In the genomic region with DNA sequence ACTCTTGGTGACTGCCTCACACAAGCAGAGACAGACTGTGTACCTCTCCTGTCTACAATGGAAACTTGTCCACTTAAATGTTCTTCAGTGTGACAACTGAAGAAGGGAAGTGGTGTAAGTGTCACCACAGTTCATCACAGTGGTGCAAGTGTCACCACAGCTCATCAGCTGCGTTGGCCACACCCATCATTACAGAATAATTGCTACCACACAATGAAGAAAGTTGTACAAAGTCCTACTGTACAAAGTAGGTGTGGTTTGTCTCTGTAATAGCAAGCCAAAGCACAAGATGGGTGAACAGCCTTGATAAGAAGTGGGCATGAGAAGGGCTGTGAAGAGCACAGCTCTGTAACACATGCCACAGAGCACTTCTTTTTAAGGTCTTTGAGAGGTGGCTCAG, we compare ENCODE assay signal across 16 mouse cellular contexts. TPM values are rescaled to one million over a fixed set of nuclear protein-coding genes. Genes with fewer than 3 reads are reported as not detected.
DNase-seq lines count a peak whose midpoint lies in the region; ATAC-seq lines count a peak whose summit lies in the region.
"Had no signal": no experiment of that assay in that cellular context is flagged by ENCODE, and none has a peak within 500 bp of the region (broad histone marks: within the 10 kb centered on the region; RNA-seq: fewer than 3 reads in every experiment).

No protein-coding gene starts in this region.

- no peaks in the 10 kb centered on the region for H3K27me3 ChIP-seq in intestine, embryonic 16.5 days (replicated peaks; ENCODE audit: control insufficient read depth, insufficient read depth, low read length)
- H3K27me3 ChIP-seq in kidney, embryonic 16.5 days (ENCODE audit: insufficient read depth, low read length): no peaks in the 10 kb centered on the region

- H3K36me3 ChIP-seq in intestine, embryonic 16.5 days (ENCODE audit: control insufficient read depth, insufficient read depth, low read length): no peaks in the 10 kb centered on the region
- peaks cover 3% of the 10 kb centered on the region for H3K36me3 ChIP-seq in kidney, embryonic 16.5 days (ENCODE audit: insufficient read depth, low read length)

- no peak overlapping the region for H3K4me3 ChIP-seq in intestine, embryonic 16.5 days (ENCODE audit: low read length)
- H3K4me3 ChIP-seq in kidney, embryonic 16.5 days (ENCODE audit: low read length): no peak overlapping the region
- H3K4me3 ChIP-seq: embryonic facial prominence, embryonic 10.5 days; forebrain, embryonic 10.5 days had no signal

- H3K4me2 ChIP-seq in intestine, embryonic 16.5 days (ENCODE audit: low read depth, low read length): no peak overlapping the region
- no peak overlapping the region for H3K4me2 ChIP-seq in kidney, embryonic 16.5 days (replicated peaks; ENCODE audit: low read depth, low read length)

- no peak overlapping the region for H3K27ac ChIP-seq in intestine, embryonic 16.5 days (ENCODE audit: low read length)
- no peak overlapping the region for H3K27ac ChIP-seq in kidney, embryonic 16.5 days (ENCODE audit: low read length)
- H3K27ac ChIP-seq: embryonic facial prominence, embryonic 10.5 days; forebrain, embryonic 10.5 days had no signal

- no peak overlapping the region for H3K9ac ChIP-seq in intestine, embryonic 16.5 days (ENCODE audit: low read depth, low read length)
- H3K9ac ChIP-seq in kidney, embryonic 16.5 days (replicated peaks; ENCODE audit: low read length): no peak overlapping the region

- 72% methylated on average over 1 of the region's 1 CpGs for WGBS in intestine, embryonic 16.5 days
- 88% methylated on average over 1 of the region's 1 CpGs for WGBS in kidney, embryonic 16.5 days

- DNase-seq in CD4-positive, CD25-positive, alpha-beta regulatory T cell, adult 2 months (ENCODE audit: low read depth, low spot score): peak; percentile 66
- DNase-seq in T-cell, adult 2 months (ENCODE audit: low spot score): peak; percentile 44
- DNase-seq in gastrocnemius, adult 18-20 months (ENCODE audit: low spot score): no peak
- DNase-seq in right cerebral cortex, postnatal 4 days: no peak
- DNase-seq: cerebellum, adult 2 months; heart, postnatal 36 days; lung, postnatal 14 days; right cerebral cortex, postnatal 25 days had no signal

- no peaks in the 10 kb centered on the region for H3K9me3 ChIP-seq in intestine, embryonic 16.5 days (ENCODE audit: control insufficient read depth, low read length)
- H3K9me3 ChIP-seq in kidney, embryonic 16.5 days (ENCODE audit: low read length): no peaks in the 10 kb centered on the region
- H3K9me3 ChIP-seq: embryonic facial prominence, embryonic 10.5 days; forebrain, embryonic 10.5 days had no signal

- ATAC-seq in intestine, embryonic 16.5 days: peak; percentile 58
- peak; percentile 80 for ATAC-seq in megakaryocyte-erythroid progenitor cell, adult 5-6 weeks (replicated peaks; ENCODE audit: low FRiP score, low TSS enrichment, poor library complexity, severe bottlenecking)
- no peak for ATAC-seq in kidney, embryonic 16.5 days (ENCODE audit: low FRiP score, low TSS enrichment)

- H3K4me1 ChIP-seq in intestine, embryonic 16.5 days (ENCODE audit: control insufficient read depth, insufficient read depth, low read length): peaks cover 14% of the 10 kb centered on the region
- H3K4me1 ChIP-seq in kidney, embryonic 16.5 days (ENCODE audit: insufficient read depth, low read length): peaks cover 10% of the 10 kb centered on the region

RNA-seq across cellular contexts. Expression of gene Gm49361, which starts 33.0 kb away (rescaled TPM):
- not detected in 2 replicates for polyA plus RNA-seq in intestine, embryonic 16.5 days (2015; fragmentation: Nextera tagmentation; extraction: Ambion mirVana)
- not detected in 2 replicates for total RNA-seq in megakaryocyte-erythroid progenitor cell, adult 5-6 weeks (2014; fragmentation: Nextera tagmentation)
- total RNA-seq in megakaryocyte-erythroid progenitor cell, adult 5-6 weeks (2017): not detected in 2 replicates
- total RNA-seq in gastrocnemius, adult 18-20 months (2021): under 1 TPM; 0.96 to 1.00 TPM
- not detected in 2 replicates for polyA plus RNA-seq in kidney, embryonic 16.5 days (2015; fragmentation: Nextera tagmentation; extraction: Ambion mirVana)
- total RNA-seq: midbrain, postnatal 0 days had no signal
- polyA plus RNA-seq: cerebellum, adult 2 months; embryonic facial prominence, embryonic 10.5 days; forebrain, embryonic 10.5 days; intestine, embryonic 14.5 days; midbrain, postnatal 0 days; stomach, embryonic 16.5 days had no signal

RNA-seq across cellular contexts. Expression of gene Lats2, which starts 45.3 kb away (rescaled TPM):
- polyA plus RNA-seq in intestine, embryonic 16.5 days (2015; fragmentation: Nextera tagmentation; extraction: Ambion mirVana): 11.5 and 13.4 TPM in 2 replicates
- total RNA-seq in megakaryocyte-erythroid progenitor cell, adult 5-6 weeks (2014; fragmentation: Nextera tagmentation): 6.3 and 11.0 TPM in 2 replicates
- 2.4 and 3.2 TPM in 2 replicates for total RNA-seq in megakaryocyte-erythroid progenitor cell, adult 5-6 weeks (2017)
- total RNA-seq in gastrocnemius, adult 18-20 months (2021): 10 to 100 TPM; 18.4 to 18.9 TPM
- polyA plus RNA-seq in kidney, embryonic 16.5 days (2015; fragmentation: Nextera tagmentation; extraction: Ambion mirVana): 25.9 and 27.7 TPM in 2 replicates

RNA-seq across cellular contexts. Expression of gene Xpo4, which starts 47.7 kb away (rescaled TPM):
- 16.1 and 17.0 TPM in 2 replicates for polyA plus RNA-seq in intestine, embryonic 16.5 days (2015; fragmentation: Nextera tagmentation; extraction: Ambion mirVana)
- total RNA-seq in megakaryocyte-erythroid progenitor cell, adult 5-6 weeks (2014; fragmentation: Nextera tagmentation): 48.5 and 56.7 TPM in 2 replicates
- total RNA-seq in megakaryocyte-erythroid progenitor cell, adult 5-6 weeks (2017): 61.1 and 69.0 TPM in 2 replicates
- 10 to 100 TPM; 10.1 to 10.9 TPM for total RNA-seq in gastrocnemius, adult 18-20 months (2021)
- 19.8 and 24.3 TPM in 2 replicates for polyA plus RNA-seq in kidney, embryonic 16.5 days (2015; fragmentation: Nextera tagmentation; extraction: Ambion mirVana)

Comparison
In these comparisons a context has a peak if more than half of its experiments do, and no peak if none do; other contexts are left out.
1. DNase-seq: peak in CD4-positive, CD25-positive, alpha-beta regulatory T cell, adult 2 months (single experiment) and T-cell, adult 2 months (single experiment); none in gastrocnemius, adult 18-20 months (single experiment) and right cerebral cortex, postnatal 4 days (single experiment).
2. RNA of gene Xpo4, which starts 47.7 kb away (total RNA-seq): 48.5 to 69.0 TPM in megakaryocyte-erythroid progenitor cell, adult 5-6 weeks; 10.1 to 10.9 TPM in gastrocnemius, adult 18-20 months; every median in the first group is over 4 times any median in the second.